Mouse (Mus musculus) frontal cortex, adult 2 months (tissue): ENCODE results near the gene Ppp3ca. TPM values are rescaled to one million over a fixed set of nuclear protein-coding genes. Genes with fewer than 3 reads are reported as not detected.

ENCODE experiments used
- DNase-seq, 2 experiments: peaks; one replicate each; pipeline ENCODE4 v3.0.0; 2022; ENCODE audit warnings: low spot score in 1 of 2; ENCODE audit errors: extremely low spot score in 1 of 2
- polyA plus RNA-seq: library from polyadenylated mRNA; depleted of rRNA; stranded (reverse); fragments of >200 nt; gene quantifications from 2 replicates; pipeline ENCODE4 v1.2.3, GENCODE M21; 2012

The Ppp3ca gene
- polyA plus RNA-seq, 1 experiment: 403 TPM

GRCm38 (mm10) chr3:136798896-136799295, 129.0 kb downstream of the Ppp3ca start:
- no peak for DNase-seq

GRCm38 (mm10) chr3:136802595-136802994, 132.7 kb downstream of the Ppp3ca start:
- DNase-seq: no peak

- DNase-seq: no peak
Measured at GRCm38 (mm10) chr3:136805897-136806296, 136.0 kb downstream of the Ppp3ca start.

- no peak for DNase-seq
Measured at GRCm38 (mm10) chr3:136810271-136810670, 140.3 kb downstream of the Ppp3ca start.

- DNase-seq: no peak
Measured at GRCm38 (mm10) chr3:136812162-136812561, 142.2 kb downstream of the Ppp3ca start.

GRCm38 (mm10) chr3:136812791-136813190, 142.9 kb downstream of the Ppp3ca start:
- DNase-seq: no peak

GRCm38 (mm10) chr3:136813886-136814285, 144.0 kb downstream of the Ppp3ca start:
- DNase-seq: no peak

- no peak for DNase-seq
Measured at GRCm38 (mm10) chr3:136814916-136815315, 145.0 kb downstream of the Ppp3ca start.

- no peak for DNase-seq
Measured at GRCm38 (mm10) chr3:136816319-136816718, 146.4 kb downstream of the Ppp3ca start.

- no peak for DNase-seq
Measured at GRCm38 (mm10) chr3:136818997-136819396, 149.1 kb downstream of the Ppp3ca start.

- DNase-seq: no peak
Measured at GRCm38 (mm10) chr3:136821039-136821438, 151.1 kb downstream of the Ppp3ca start.

GRCm38 (mm10) chr3:136821993-136822392, 152.1 kb downstream of the Ppp3ca start:
- DNase-seq: no peak

GRCm38 (mm10) chr3:136822431-136822830, 152.5 kb downstream of the Ppp3ca start:
- no peak for DNase-seq

- DNase-seq: no peak
Measured at GRCm38 (mm10) chr3:136828451-136828850, 158.5 kb downstream of the Ppp3ca start.

- DNase-seq: no peak
Measured at GRCm38 (mm10) chr3:136829109-136829508, 159.2 kb downstream of the Ppp3ca start.

GRCm38 (mm10) chr3:136830687-136831220, 160.8 kb downstream of the Ppp3ca start:
- DNase-seq: no peak

GRCm38 (mm10) chr3:136833003-136833745, 163.2 kb downstream of the Ppp3ca start:
- DNase-seq: peak in 1 of 2 experiments; percentile 62

- no peak for DNase-seq
Measured at GRCm38 (mm10) chr3:136833893-136834292, 164.0 kb downstream of the Ppp3ca start.

- no peak for DNase-seq
Measured at GRCm38 (mm10) chr3:136835851-136836250, 165.9 kb downstream of the Ppp3ca start.

- peak in 1 of 2 experiments; percentile 54 for DNase-seq
Measured at GRCm38 (mm10) chr3:136836319-136837193, 166.6 kb downstream of the Ppp3ca start.

- DNase-seq: peak in 1 of 2 experiments; percentile 60
Measured at GRCm38 (mm10) chr3:136837589-136837988, 167.7 kb downstream of the Ppp3ca start.
